Mouse (Mus musculus): ENCODE results near the gene Nbea.

- no peak for TF ChIP-seq CTCF (IDR thresholded peaks at IDR 0.05; ENCODE audit: control insufficient read depth, insufficient read depth, low read length)
- no peak for TF ChIP-seq POLR2A (IDR thresholded peaks at IDR 0.05; ENCODE audit: borderline replicate concordance, control insufficient read depth, low read depth, low read length)
Measured at GRCm38 (mm10) chr3:55824864-55825263, 358.6 kb downstream of the Nbea start.

All from bone marrow, adult 2 months (tissue).